16 mouse cellular contexts compared by ENCODE assay signal in the genomic region with DNA sequence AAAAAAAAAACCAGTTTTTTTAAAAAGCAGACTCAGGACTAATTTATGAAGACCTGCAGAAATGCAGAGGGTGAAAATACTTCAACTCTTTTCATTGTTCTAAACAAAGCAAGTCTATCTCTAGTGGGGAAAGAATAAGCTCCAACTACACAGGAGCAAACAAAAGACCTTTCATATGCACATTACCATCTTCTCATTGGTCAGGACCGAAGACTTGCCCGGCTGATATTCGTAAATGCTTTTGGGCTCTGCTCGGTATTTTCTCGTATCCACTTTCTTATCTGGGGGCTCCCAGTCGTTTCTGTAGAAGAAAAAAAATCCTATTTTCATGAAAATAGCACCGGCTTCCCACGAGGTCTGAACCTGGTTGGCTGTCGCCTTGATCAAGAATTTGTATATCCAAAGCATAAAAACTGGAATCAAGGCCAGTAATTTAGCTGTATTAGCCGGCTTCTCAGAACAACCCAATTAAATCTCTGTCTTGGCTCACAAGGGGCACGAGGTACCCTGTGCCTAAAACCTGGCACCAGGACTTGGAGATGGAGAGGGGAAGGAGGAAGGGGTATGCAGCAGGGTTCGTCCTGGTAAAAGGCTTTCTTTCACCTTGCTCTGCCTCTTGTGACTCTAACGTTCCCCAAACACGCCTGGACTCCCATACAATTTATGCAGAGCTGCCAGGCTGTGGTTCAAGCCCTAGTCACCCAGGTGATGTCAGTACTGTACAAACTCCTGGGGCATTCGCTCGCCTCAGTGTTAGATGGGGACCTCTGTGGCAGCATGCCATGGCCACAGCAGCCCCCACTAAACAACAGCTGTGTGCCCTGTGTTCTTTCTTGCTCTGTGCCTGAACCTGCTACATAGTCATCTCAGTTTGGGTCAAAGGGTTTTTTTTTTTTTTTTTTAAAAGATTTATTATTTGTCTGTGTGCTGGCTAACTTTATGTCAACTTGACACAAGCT.
A peak's percentile ranks its signal among the peaks of the same experiment; 100 is the strongest.
DNase-seq lines count a peak whose midpoint lies in the region; ATAC-seq lines count a peak whose summit lies in the region.
"Had no signal": no experiment of that assay in that cellular context is flagged by ENCODE, and none has a peak within 500 bp of the region (broad histone marks: within the 10 kb centered on the region; RNA-seq: fewer than 3 reads in every experiment).

No protein-coding gene starts in this region.

- ATAC-seq in heart, embryonic 12.5 days (ENCODE audit: insufficient number of reproducible peaks, low FRiP score), result 0 out of 2 replicates have a peak, but pooled peaks have one; percentile 15
- peak; percentile 56; the same call in 1 of the 2 replicates for ATAC-seq in hindbrain, embryonic 14.5 days (ENCODE audit: low FRiP score)
- peak; percentile 55; the same call in 1 of the 2 replicates for ATAC-seq in neural tube, embryonic 12.5 days (ENCODE audit: low FRiP score, low read depth)

- no peak for DNase-seq in heart, postnatal 14 days
- DNase-seq in forebrain, embryonic 10.5 days (ENCODE audit: extremely low spot score, low spot score), result no peak
- no peak for DNase-seq in hindbrain, embryonic 14.5 days (ENCODE audit: low spot score)
- DNase-seq in frontal cortex, adult 2 months (ENCODE audit: extremely low spot score in 1 of 2, low spot score in 1 of 2), result no peak
- no peak for DNase-seq in cerebellum, adult 8-10 months
- no peak for DNase-seq in lung, postnatal 25 days (ENCODE audit: low spot score)
- DNase-seq: B cell, adult 2 months; cerebellum, postnatal 14 days; gastrocnemius, postnatal 14 days; layer of hippocampus, adult 9-11 months; thymus, postnatal 4 days had no signal

- H3K9me3 ChIP-seq in heart, embryonic 12.5 days (replicated peaks), result no peaks in the 10 kb centered on the region
- no peaks in the 10 kb centered on the region for H3K9me3 ChIP-seq in forebrain, embryonic 10.5 days
- no peaks in the 10 kb centered on the region for H3K9me3 ChIP-seq in hindbrain, embryonic 14.5 days (ENCODE audit: control insufficient read depth, low read length)
- no peaks in the 10 kb centered on the region for H3K9me3 ChIP-seq in neural tube, embryonic 12.5 days
- H3K9me3 ChIP-seq: limb, embryonic 13.5 days had no signal

- H3K4me1 ChIP-seq in heart, embryonic 12.5 days (replicated peaks), result peaks cover 20% of the 10 kb centered on the region
- H3K4me1 ChIP-seq in forebrain, embryonic 10.5 days, result peaks cover 28% of the 10 kb centered on the region
- peaks cover 10% of the 10 kb centered on the region; the same call in 1 of the 2 replicates for H3K4me1 ChIP-seq in hindbrain, embryonic 14.5 days (replicated peaks; ENCODE audit: control insufficient read depth, insufficient read depth, low read length)
- peaks cover 16% of the 10 kb centered on the region for H3K4me1 ChIP-seq in neural tube, embryonic 12.5 days
- H3K4me1 ChIP-seq: limb, embryonic 13.5 days had no signal

- 67% methylated on average over 16 of the region's 16 CpGs for WGBS in heart, embryonic 12.5 days
- WGBS in forebrain, embryonic 10.5 days, result 33% methylated on average over 16 of the region's 16 CpGs
- WGBS in hindbrain, embryonic 14.5 days, result 21% methylated on average over 16 of the region's 16 CpGs
- 29% methylated on average over 16 of the region's 16 CpGs for WGBS in neural tube, embryonic 12.5 days

- no peak overlapping the region for H3K9ac ChIP-seq in heart, embryonic 12.5 days
- peak overlapping the region; percentile 31; the same call in 1 of the 2 replicates for H3K9ac ChIP-seq in hindbrain, embryonic 14.5 days
- H3K9ac ChIP-seq in neural tube, embryonic 12.5 days, result no peak overlapping the region
- H3K9ac ChIP-seq: limb, embryonic 13.5 days had no signal

- H3K4me3 ChIP-seq in heart, embryonic 12.5 days, result no peak overlapping the region
- peak overlapping the region; percentile 31 for H3K4me3 ChIP-seq in forebrain, embryonic 10.5 days
- H3K4me3 ChIP-seq in hindbrain, embryonic 14.5 days (replicated peaks; ENCODE audit: low read length), result no peak overlapping the region
- no peak overlapping the region for H3K4me3 ChIP-seq in neural tube, embryonic 12.5 days
- H3K4me3 ChIP-seq: erythroblast, embryonic 14.5 days; limb, embryonic 13.5 days; myocyte had no signal

- H3K27ac ChIP-seq in heart, embryonic 12.5 days (ENCODE audit: poor library complexity, severe bottlenecking), result no peak overlapping the region
- peak overlapping the region; percentile 76 for H3K27ac ChIP-seq in forebrain, embryonic 10.5 days
- H3K27ac ChIP-seq in hindbrain, embryonic 14.5 days, result peak overlapping the region; percentile 57
- 0 out of 2 replicates have a peak overlapping the region, but pooled peaks have one; percentile 17 for H3K27ac ChIP-seq in neural tube, embryonic 12.5 days

- peaks cover 38% of the 10 kb centered on the region for H3K36me3 ChIP-seq in heart, embryonic 12.5 days
- H3K36me3 ChIP-seq in forebrain, embryonic 10.5 days (replicated peaks), result no peaks in the 10 kb centered on the region
- peaks cover 17% of the 10 kb centered on the region for H3K36me3 ChIP-seq in hindbrain, embryonic 14.5 days (replicated peaks; ENCODE audit: control insufficient read depth, insufficient read depth)
- peaks cover 5% of the 10 kb centered on the region for H3K36me3 ChIP-seq in neural tube, embryonic 12.5 days

- H3K27me3 ChIP-seq in heart, embryonic 12.5 days (replicated peaks), result no peaks in the 10 kb centered on the region
- H3K27me3 ChIP-seq in forebrain, embryonic 10.5 days (ENCODE audit: poor library complexity, severe bottlenecking), result no peaks in the 10 kb centered on the region
- H3K27me3 ChIP-seq in hindbrain, embryonic 14.5 days (ENCODE audit: control insufficient read depth, insufficient read depth, low read length), result no peaks in the 10 kb centered on the region
- H3K27me3 ChIP-seq in neural tube, embryonic 12.5 days (replicated peaks), result no peaks in the 10 kb centered on the region
- H3K27me3 ChIP-seq: limb, embryonic 13.5 days had no signal

- intact Hi-C loops in heart, postnatal 14 days (cut with DNase I), result loop anchor here (10.0 kb wide), 1 partner anchor 375 kb away; no protein-coding TSS in a partner anchor

- H3K4me2 ChIP-seq in heart, embryonic 12.5 days, result no peak overlapping the region
- H3K4me2 ChIP-seq in hindbrain, embryonic 14.5 days (replicated peaks), result no peak overlapping the region
- H3K4me2 ChIP-seq in neural tube, embryonic 12.5 days (replicated peaks), result no peak overlapping the region; the same call in 1 of the 2 replicates
- H3K4me2 ChIP-seq: limb, embryonic 13.5 days had no signal
